Mouse (Mus musculus): ENCODE measurements around the gene Trappc2l. TPM values are rescaled to one million over a fixed set of nuclear protein-coding genes. Genes with fewer than 3 reads are reported as not detected.
"Not testable (repeated sequence)": the region's sequence is repeated elsewhere in the genome, so short reads cannot be mapped to it uniquely, and the experiment has no call there.

Trappc2l gene
- polyA plus RNA-seq, 1 experiment from 2014 or later: 62.3 TPM

DNA sequence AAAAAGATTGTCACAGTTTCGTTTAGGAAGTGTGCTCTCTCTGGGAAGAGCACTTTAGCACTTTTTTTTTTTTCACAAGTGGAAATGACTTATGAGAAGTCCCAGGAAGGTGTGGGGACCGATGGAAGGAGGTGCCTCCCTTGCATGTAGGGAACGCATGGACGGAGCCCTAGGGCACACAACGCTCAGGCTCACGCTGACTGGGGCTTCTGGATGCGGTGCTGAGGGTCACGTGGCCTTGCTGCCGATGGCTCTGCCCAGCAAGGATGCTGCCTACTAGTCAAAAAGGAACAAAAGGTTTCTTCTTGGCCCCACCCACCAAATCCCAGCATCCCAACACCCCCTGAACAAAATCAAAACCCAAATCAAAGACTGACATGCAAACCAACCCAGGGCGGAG lies 17.9 kb downstream of the Trappc2l start:
- 34% methylated on average over 10 of the region's 10 CpGs for WGBS
- H3K4me1 ChIP-seq: no peaks in the 10 kb centered on the region
- no peak overlapping the region for H3K4me3 ChIP-seq (replicated peaks)
- no peaks in the 10 kb centered on the region for H3K9me3 ChIP-seq (replicated peaks)
- no peak for ATAC-seq (ENCODE audit: insufficient number of reproducible peaks, low FRiP score, low TSS enrichment, low read depth)
- no peak overlapping the region for H3K4me2 ChIP-seq (replicated peaks)
- 0 out of 2 replicates have a peak, but pooled peaks cover 3% of the 10 kb centered on the region for H3K27me3 ChIP-seq
- H3K9ac ChIP-seq: no peak overlapping the region
- no peak overlapping the region for H3K27ac ChIP-seq (replicated peaks)
- H3K36me3 ChIP-seq: peaks cover 8% of the 10 kb centered on the region; the same call in 1 of the 2 replicates

- ATAC-seq (ENCODE audit: insufficient number of reproducible peaks, low FRiP score, low TSS enrichment, low read depth): no peak
- WGBS: 52% methylated on average over 22 of the region's 22 CpGs
- H3K4me3 ChIP-seq (replicated peaks): 0 out of 2 replicates have a peak overlapping the region, but pooled peaks have one; percentile 8
- H3K27ac ChIP-seq (replicated peaks): no peak overlapping the region
- H3K9me3 ChIP-seq (replicated peaks): no peaks in the 10 kb centered on the region
- peak overlapping the region; percentile 19; the same call in 1 of the 2 replicates for H3K4me2 ChIP-seq (replicated peaks)
- H3K36me3 ChIP-seq: peaks cover 8% of the 10 kb centered on the region; the same call in 1 of the 2 replicates
- no peak overlapping the region for H3K9ac ChIP-seq
- H3K27me3 ChIP-seq: 0 out of 2 replicates have a peak, but pooled peaks cover 3% of the 10 kb centered on the region
- H3K4me1 ChIP-seq: no peaks in the 10 kb centered on the region
These were observed 19.3 kb downstream of the Trappc2l start for GRCm38 (mm10) chr8:122630696-122631095.

GRCm38 (mm10) chr8:122632134-122632533 lies 20.7 kb downstream of the Trappc2l start:
- H3K9ac ChIP-seq; H3K4me3 ChIP-seq (replicated peaks); H3K4me1 ChIP-seq; H3K27me3 ChIP-seq; ATAC-seq (ENCODE audit: insufficient number of reproducible peaks, low FRiP score, low TSS enrichment, low read depth); H3K36me3 ChIP-seq; H3K4me2 ChIP-seq (replicated peaks); H3K27ac ChIP-seq (replicated peaks); H3K9me3 ChIP-seq (replicated peaks): not testable (repeated sequence)
- 78% methylated on average over 3 of the region's 3 CpGs for WGBS

- H3K4me3 ChIP-seq (replicated peaks): no peak overlapping the region
- no peaks in the 10 kb centered on the region for H3K9me3 ChIP-seq (replicated peaks)
- H3K27ac ChIP-seq (replicated peaks): no peak overlapping the region
- H3K4me1 ChIP-seq: peaks cover 10% of the 10 kb centered on the region
- no peak overlapping the region for H3K4me2 ChIP-seq (replicated peaks)
- peaks cover 8% of the 10 kb centered on the region; the same call in 1 of the 2 replicates for H3K36me3 ChIP-seq
- H3K27me3 ChIP-seq: 0 out of 2 replicates have a peak, but pooled peaks cover 3% of the 10 kb centered on the region
- no peak overlapping the region for H3K9ac ChIP-seq
- no peak for ATAC-seq (ENCODE audit: insufficient number of reproducible peaks, low FRiP score, low TSS enrichment, low read depth)
- WGBS: 92% methylated on average over 14 of the region's 14 CpGs
These were observed 21.8 kb downstream of the Trappc2l start for GRCm38 (mm10) chr8:122633205-122633604.

DNA sequence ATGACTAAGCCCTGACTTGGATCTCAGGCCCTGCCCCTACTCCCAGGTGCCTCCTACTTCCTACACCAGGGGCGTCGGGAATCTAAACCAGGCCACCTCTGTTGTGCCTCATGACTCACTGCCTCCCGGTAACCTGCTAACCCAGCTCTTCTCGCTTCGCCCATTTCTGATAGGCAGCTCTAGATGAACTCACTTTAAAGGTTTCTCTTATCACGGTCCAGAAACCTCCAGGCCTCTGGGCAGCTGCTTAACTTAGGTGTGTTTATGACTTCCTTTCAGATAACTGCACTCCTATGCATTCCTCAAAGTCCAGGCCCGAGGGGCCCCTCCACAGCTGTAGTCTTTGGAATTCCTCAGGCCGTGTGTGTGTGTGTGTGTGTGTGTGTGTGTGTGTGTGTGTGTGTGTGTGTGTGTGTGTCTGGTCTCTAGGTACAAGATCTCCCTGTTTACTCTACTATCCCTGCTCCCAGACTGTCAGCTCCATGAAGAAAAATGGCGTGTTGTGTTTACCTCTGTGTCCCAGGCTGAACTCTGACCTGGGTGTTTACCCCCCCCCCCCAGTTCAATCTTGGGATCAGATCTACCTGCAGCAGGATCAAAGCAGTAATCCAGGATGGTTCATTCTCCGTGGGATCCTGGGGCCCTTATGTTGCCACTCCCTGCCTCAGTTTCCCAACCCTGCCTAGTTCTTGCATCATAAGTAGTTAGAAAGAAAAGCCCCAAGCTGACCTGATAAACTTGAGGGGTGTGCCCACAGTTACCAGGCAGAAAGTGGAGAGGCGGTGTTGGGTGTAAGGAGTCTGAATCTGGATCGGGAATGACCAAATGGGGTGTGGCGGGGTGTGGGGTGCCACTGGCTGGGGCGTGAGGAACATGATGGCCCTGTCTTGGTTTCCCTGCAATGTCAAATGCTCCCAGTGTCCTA lies 24.7 kb downstream of the Trappc2l start:
- no peaks in the 10 kb centered on the region for H3K9me3 ChIP-seq (replicated peaks)

GRCm38 (mm10) chr8:122636803-122637175 lies 25.3 kb downstream of the Trappc2l start:
- peaks cover 8% of the 10 kb centered on the region; the same call in 1 of the 2 replicates for H3K36me3 ChIP-seq
- no peak overlapping the region for H3K4me3 ChIP-seq (replicated peaks)
- 48% methylated on average over 9 of the region's 9 CpGs for WGBS
- no peak overlapping the region for H3K4me2 ChIP-seq (replicated peaks)
- no peaks in the 10 kb centered on the region for H3K27me3 ChIP-seq
- no peak overlapping the region for H3K9ac ChIP-seq
- H3K9me3 ChIP-seq (replicated peaks): no peaks in the 10 kb centered on the region
- H3K27ac ChIP-seq (replicated peaks): peak overlapping the region; percentile 39; the same call in 1 of the 2 replicates
- peak; percentile 41; the same call in 1 of the 2 replicates for ATAC-seq (ENCODE audit: insufficient number of reproducible peaks, low FRiP score, low TSS enrichment, low read depth)
- H3K4me1 ChIP-seq: peaks cover 46% of the 10 kb centered on the region

More for the DNA sequence above, 24.7 kb downstream of the Trappc2l start:
- 0 out of 2 replicates have a peak, but pooled peaks have one; percentile 8 for ATAC-seq (ENCODE audit: insufficient number of reproducible peaks, low FRiP score, low TSS enrichment, low read depth)
- no peak overlapping the region for H3K4me2 ChIP-seq (replicated peaks)
- H3K27ac ChIP-seq (replicated peaks): peak overlapping the region; percentile 44; the same call in 1 of the 2 replicates
- peaks cover 8% of the 10 kb centered on the region; the same call in 1 of the 2 replicates for H3K36me3 ChIP-seq
- H3K4me1 ChIP-seq: peaks cover 40% of the 10 kb centered on the region
- no peaks in the 10 kb centered on the region for H3K27me3 ChIP-seq
- H3K4me3 ChIP-seq (replicated peaks): no peak overlapping the region
- 64% methylated on average over 14 of the region's 14 CpGs for WGBS
- no peak overlapping the region for H3K9ac ChIP-seq

DNA sequence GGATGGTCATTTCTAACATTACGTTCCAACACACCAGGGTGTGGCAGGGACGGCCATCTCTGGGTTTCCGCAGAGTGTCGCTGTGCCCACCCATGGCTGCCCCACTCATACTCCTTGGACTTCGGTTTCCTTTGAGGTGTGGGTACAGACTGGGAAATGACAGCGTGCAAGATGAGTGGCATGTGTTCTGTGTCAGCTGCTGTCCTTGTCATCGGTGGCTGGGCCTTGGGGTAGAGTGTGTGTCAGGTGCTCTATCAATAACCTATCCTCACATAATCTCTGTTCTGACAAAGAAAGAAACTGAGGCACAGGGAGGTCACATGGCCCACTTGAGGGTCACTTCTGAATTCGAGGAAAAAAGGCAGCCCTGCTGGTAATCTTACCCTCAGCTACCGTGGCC lies 25.8 kb downstream of the Trappc2l start:
- H3K27ac ChIP-seq (replicated peaks): peak overlapping the region; percentile 39; the same call in 1 of the 2 replicates
- H3K9me3 ChIP-seq (replicated peaks): no peaks in the 10 kb centered on the region
- H3K27me3 ChIP-seq: no peaks in the 10 kb centered on the region
- peaks cover 8% of the 10 kb centered on the region; the same call in 1 of the 2 replicates for H3K36me3 ChIP-seq
- H3K4me2 ChIP-seq (replicated peaks): no peak overlapping the region
- no peak overlapping the region for H3K9ac ChIP-seq
- no peak for ATAC-seq (ENCODE audit: insufficient number of reproducible peaks, low FRiP score, low TSS enrichment, low read depth)
- peaks cover 51% of the 10 kb centered on the region for H3K4me1 ChIP-seq
- H3K4me3 ChIP-seq (replicated peaks): no peak overlapping the region
- 88% methylated on average over 9 of the region's 9 CpGs for WGBS

DNA sequence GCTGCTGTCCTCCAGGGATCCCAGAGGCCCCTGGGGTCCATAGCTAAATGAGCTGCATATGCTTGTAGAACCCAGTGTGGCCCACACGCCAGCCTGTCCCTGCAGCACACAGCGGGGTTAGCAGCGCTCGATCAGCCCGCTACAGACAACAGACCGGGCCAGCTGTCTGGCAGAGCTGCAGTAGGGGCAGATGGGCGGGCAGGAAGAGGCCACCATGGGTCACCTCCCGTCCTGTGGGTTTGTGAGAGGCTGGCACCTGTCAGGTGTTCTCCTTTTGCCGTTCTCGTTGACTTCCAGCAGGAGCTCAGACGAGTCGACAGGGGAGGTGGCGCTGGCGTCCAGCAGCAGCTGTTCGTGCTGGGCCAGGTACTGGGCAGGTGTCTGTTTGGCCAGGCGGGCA lies 27.2 kb downstream of the Trappc2l start:
- no peak overlapping the region for H3K9ac ChIP-seq
- peaks cover 56% of the 10 kb centered on the region for H3K4me1 ChIP-seq
- peaks cover 3% of the 10 kb centered on the region; the same call in 1 of the 2 replicates for H3K36me3 ChIP-seq
- no peak overlapping the region for H3K4me3 ChIP-seq (replicated peaks)
- no peaks in the 10 kb centered on the region for H3K27me3 ChIP-seq
- ATAC-seq (ENCODE audit: insufficient number of reproducible peaks, low FRiP score, low TSS enrichment, low read depth): no peak
- H3K4me2 ChIP-seq (replicated peaks): no peak overlapping the region
- 65% methylated on average over 16 of the region's 16 CpGs for WGBS
- H3K27ac ChIP-seq (replicated peaks): no peak overlapping the region
- H3K9me3 ChIP-seq (replicated peaks): no peaks in the 10 kb centered on the region

DNA sequence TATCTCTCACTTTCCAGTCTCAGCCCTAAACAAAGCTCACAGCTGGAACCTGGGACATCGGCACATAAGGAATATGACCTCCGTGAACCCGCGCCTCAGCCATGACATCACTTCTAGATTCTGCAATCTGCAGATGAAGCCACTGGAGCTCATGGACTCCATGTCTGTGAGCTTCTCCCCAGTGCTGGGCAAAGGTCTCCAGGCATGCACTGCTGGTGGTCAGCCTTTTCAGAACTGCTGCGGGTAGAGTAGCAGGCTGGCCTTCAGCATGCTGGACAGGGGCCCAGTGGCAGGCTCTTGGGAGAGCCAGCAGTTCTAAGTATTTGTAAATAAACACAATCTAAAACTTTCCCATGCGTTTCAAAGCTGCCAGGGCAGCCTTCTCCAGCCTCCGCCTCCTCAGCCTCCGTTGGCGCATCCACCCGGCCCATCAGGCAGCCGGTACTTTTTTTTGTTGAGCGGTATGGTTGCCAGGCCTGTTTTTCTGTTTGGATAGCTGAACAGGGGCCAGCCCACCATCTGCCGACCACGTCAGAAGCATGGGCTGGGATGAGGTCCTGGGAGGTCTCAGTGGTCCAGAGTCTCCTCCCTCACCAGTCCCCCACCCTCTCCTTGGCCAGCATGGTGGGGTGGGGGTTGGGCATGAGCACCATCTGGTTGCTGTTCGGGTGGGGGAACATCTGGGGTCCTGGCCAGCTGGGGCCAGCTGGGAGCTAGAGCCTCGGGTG lies 28.2 kb downstream of the Trappc2l start:
- H3K4me2 ChIP-seq (replicated peaks): peak overlapping the region; percentile 11; the same call in 1 of the 2 replicates
- no peak overlapping the region for H3K4me3 ChIP-seq (replicated peaks)
- no peaks in the 10 kb centered on the region for H3K9me3 ChIP-seq (replicated peaks)
- no peaks in the 10 kb centered on the region for H3K36me3 ChIP-seq
- peak; percentile 72 for ATAC-seq (ENCODE audit: insufficient number of reproducible peaks, low FRiP score, low TSS enrichment, low read depth)
- no peak overlapping the region for H3K9ac ChIP-seq
- peak overlapping the region; percentile 63 for H3K27ac ChIP-seq (replicated peaks)
- peaks cover 56% of the 10 kb centered on the region for H3K4me1 ChIP-seq
- WGBS: 21% methylated on average over 16 of the region's 16 CpGs
- no peaks in the 10 kb centered on the region for H3K27me3 ChIP-seq

DNA sequence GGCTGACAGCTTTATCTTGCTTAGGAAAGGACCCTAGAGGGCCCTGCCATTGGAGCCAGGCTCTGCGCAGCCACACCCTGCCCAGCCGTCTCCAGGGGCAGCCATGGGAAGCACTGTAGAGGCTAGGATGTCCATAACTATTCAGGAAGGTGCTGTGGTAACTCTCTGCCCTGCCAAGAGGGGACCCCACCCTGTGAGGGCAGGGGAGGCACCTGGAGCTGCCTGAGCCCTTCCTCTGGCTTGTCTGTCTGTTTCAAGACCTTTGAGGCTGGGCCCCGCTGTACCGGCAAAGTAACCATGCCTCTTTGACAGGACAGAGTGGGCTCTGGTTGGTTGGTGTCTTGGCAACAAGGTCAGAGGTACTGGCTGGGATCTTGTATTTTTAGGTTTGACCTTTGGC lies 29.4 kb downstream of the Trappc2l start:
- ATAC-seq (ENCODE audit: insufficient number of reproducible peaks, low FRiP score, low TSS enrichment, low read depth): no peak
- H3K36me3 ChIP-seq: no peaks in the 10 kb centered on the region
- no peaks in the 10 kb centered on the region for H3K9me3 ChIP-seq (replicated peaks)
- H3K4me2 ChIP-seq (replicated peaks): no peak overlapping the region
- no peaks in the 10 kb centered on the region for H3K27me3 ChIP-seq
- no peak overlapping the region for H3K4me3 ChIP-seq (replicated peaks)
- H3K9ac ChIP-seq: no peak overlapping the region
- WGBS: 79% methylated on average over 4 of the region's 4 CpGs
- peaks cover 56% of the 10 kb centered on the region for H3K4me1 ChIP-seq
- no peak overlapping the region for H3K27ac ChIP-seq (replicated peaks)

GRCm38 (mm10) chr8:122641406-122641805 lies 30.0 kb downstream of the Trappc2l start:
- Histone ChIP-seq H3K27me3 (no peaks in the 10 kb centered on the region), H3K36me3 (no peaks in the 10 kb centered on the region), H3K4me1 (peaks cover 54% of the 10 kb centered on the region), H3K27ac (replicated peaks) (no peak overlapping the region), H3K4me3 (replicated peaks) (no peak overlapping the region), H3K4me2 (replicated peaks) (no peak overlapping the region), H3K9me3 (replicated peaks) (no peaks in the 10 kb centered on the region), H3K9ac (no peak overlapping the region)
- no peak for ATAC-seq (ENCODE audit: insufficient number of reproducible peaks, low FRiP score, low TSS enrichment, low read depth)
- 52% methylated on average over 15 of the region's 15 CpGs for WGBS
